Mouse (Mus musculus) T-helper 1 cell (primary cell): ENCODE results near the gene Foxk2.
"Not testable (repeated sequence)": the region's sequence is repeated elsewhere in the genome, so short reads cannot be mapped to it uniquely, and the experiment has no call there.

Experiments used
- in situ Hi-C: fragments of 300-600 bp; cut with MboI, MseI; formaldehyde crosslinking; loops from one replicate; pipeline ENCODE4 v1.15.1; 2025; ENCODE audit warnings: high pct_unique_total_duplicates

Foxk2 gene

DNA sequence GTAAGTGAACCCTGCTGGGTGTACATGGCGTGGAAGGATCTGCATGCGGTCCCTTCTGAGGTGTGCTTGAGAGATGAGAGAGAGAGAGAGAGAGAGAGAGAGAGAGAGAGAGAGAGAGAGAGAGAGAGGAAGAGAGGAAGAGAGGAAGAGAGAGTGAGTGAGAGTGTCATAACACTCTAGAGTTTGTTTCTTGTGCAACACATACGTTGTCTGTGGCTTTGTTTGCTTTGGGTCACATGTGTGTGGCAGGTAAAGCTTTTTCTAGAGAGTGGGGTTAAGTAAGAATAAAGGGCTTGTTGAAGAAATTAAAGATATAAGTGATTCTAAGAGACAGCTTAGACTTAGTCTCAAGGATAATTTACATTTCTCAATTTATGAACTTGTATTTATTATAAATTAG, 18.2 kb downstream of the Foxk2 start:
- in situ Hi-C loops = no loop called here

DNA sequence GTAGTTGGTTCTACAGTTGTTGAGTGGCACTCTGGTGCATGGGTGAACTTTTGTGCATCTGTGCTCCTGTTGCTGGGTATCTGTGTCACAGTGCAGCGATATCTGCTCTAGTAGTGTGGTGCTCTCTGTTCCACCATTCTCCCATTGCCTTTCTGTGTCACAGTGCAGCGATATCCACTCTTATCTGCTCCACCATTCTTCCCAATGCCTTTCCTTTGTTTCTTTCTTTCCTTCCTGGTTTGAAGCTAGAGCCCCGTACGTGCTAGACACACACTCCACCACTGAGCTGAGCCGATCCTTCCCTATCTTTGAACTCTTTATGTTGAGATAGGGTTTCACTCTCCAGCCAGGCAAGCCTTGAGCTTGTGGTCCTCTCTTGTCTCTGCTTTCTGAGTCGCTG, 23.1 kb downstream of the Foxk2 start:
- in situ Hi-C loops = no loop called here

GRCm38 (mm10) chr11:121289859-121290258, 30.1 kb downstream of the Foxk2 start:
- in situ Hi-C loops = no loop called here

DNA sequence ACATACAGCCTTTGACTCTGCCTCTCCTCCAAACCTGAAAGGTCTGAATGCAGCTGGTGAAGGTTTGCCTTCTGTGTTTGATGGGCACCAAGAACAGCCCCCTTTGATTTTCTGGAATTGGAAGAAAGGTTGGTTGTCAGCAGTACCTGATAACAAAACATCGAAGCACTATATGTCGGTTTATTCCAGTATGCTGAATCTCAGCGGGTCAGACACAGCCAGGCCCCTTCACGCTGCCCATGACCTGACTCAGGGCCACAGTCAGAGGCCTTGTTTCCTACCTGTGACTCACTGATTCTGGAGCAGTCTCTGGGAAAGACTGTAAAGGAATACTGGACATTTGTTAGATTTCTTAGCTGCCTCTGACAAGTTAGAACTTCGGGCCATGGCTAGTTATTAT, 35.0 kb downstream of the Foxk2 start:
- in situ Hi-C loops = no loop called here

- in situ Hi-C loops = no loop called here
Measured at GRCm38 (mm10) chr11:121298493-121298892, 38.7 kb downstream of the Foxk2 start.

DNA sequence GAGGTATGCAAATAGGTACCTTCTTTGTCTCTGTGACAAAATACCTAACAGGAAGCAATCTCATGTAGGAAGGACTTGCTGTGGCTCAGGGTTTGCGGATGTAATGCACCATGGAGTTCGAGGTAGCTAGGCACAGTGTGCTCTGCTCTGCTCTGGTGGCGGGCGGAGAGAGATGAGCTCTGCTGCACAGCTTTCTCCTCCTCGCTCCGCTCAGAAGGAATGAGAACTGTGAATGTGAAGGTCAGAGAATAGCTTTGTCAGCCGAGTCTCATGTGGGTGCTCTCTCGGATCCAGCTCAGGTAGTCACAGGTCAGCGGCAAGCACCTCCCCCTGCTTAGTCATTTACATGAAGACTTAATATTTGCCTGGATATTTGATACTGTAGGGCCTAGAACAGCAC, 40.5 kb downstream of the Foxk2 start:
- in situ Hi-C loops = no loop called here

- in situ Hi-C loops = no loop called here
Measured at GRCm38 (mm10) chr11:121305371-121305770, 45.6 kb downstream of the Foxk2 start.

- in situ Hi-C loops = no loop called here
Measured at GRCm38 (mm10) chr11:121306608-121307007, 46.8 kb downstream of the Foxk2 start.

GRCm38 (mm10) chr11:121307712-121308111, 47.9 kb downstream of the Foxk2 start:
- in situ Hi-C loops = not testable (repeated sequence)

DNA sequence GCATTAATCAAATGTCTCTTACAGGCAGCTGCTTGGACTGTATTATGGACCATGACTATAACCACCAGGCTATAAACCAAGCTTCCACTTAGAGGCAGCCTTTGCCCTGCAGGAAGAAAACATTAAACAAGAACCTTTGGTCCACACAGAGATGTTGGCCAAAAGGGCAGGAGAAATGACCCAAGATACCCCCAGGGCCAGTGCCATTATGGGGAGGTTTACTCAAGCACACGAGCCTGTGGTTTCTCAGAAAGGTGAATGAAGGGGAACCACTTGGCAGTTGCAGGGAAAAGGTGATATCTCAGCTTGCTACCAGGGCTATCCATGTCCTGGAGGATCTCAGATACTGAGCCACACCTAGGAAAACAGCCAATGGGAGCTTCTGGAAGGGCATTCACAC, 66.2 kb downstream of the Foxk2 start:
- in situ Hi-C loops = no loop called here

GRCm38 (mm10) chr11:121326681-121327080, 66.9 kb downstream of the Foxk2 start:
- in situ Hi-C loops = no loop called here

GRCm38 (mm10) chr11:121328206-121328605, 68.4 kb downstream of the Foxk2 start:
- in situ Hi-C loops = no loop called here

GRCm38 (mm10) chr11:121328619-121329018, 68.8 kb downstream of the Foxk2 start:
- in situ Hi-C loops = no loop called here

DNA sequence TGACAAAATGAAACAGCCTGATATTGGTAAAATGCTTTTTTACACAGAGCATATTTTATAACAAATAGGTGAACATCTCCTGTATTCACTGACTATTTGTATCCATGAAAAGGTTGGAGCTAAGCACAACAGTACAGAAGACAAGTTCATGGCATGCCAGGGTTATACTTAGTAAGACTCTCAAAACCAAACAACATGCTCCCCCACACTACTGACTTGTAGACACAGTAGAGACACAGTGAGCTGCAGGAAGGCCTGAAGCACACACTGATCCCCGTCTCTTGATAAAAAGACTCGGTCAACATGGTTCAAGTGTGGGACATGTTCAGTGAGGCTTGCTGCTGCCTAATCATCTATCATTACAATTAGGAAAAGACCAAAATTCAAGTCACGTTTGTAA, 71.9 kb downstream of the Foxk2 start:
- in situ Hi-C loops = no loop called here

DNA sequence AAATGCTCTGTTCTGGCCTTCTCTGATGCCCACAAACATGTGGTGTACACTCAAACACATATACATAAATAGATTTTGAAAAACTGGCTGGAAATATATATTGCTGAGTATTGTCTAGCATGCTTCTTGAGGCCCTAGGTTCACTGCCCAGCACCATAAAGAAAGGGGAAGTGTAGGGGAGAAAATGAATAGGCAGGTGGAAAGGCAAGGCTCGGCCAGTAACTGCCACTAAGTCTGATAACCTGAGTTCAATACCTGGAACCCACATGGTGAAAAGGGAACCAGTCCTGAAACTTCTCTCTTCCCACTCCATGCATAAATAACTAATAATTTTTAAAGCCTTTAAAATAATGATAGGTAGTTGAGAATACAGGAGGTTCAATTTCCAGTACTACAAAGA, 79.9 kb downstream of the Foxk2 start:
- in situ Hi-C loops = no loop called here

DNA sequence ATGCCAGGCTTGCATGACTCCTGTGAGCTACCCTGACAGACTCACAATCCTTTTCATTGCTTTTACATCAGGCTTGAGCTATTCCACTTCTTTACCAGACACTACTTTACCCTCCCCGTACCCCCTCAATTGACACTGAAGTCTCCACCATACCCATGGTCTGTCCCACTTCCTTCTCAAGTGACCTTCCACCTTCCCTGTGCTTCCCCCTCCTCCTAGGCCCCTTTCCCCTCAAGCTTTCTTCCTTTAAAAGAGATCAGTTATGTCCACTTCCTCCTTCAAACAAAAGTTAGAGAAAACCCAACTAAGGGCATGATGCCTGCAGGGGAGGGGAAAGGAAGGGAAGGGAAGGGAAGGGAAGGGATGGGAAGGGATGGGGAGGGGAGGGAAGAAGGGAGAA, 80.5 kb downstream of the Foxk2 start:
- in situ Hi-C loops = no loop called here

- in situ Hi-C loops = not testable (repeated sequence)
Measured at GRCm38 (mm10) chr11:121342423-121342822, 82.6 kb downstream of the Foxk2 start.

GRCm38 (mm10) chr11:121347036-121347435, 87.2 kb downstream of the Foxk2 start:
- in situ Hi-C loops = no loop called here

DNA sequence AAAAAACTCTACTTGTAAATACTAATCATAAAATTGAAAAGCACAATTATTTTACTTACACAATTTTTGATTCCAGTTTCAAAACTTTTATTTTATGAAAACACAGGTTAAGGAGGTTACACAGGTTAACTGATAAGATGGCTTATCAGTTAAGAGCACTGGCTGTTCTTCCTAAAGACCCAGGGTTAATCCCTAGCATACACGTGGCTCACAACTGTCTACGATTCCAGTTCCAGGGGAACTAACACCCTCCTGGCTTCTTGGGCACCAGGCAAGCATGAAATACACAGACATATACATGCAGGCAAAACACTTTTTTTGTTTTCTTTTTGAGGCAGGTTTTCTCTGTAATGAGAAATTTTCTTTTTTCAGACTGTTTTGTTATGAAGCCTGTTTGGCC, 88.4 kb downstream of the Foxk2 start:
- in situ Hi-C loops = no loop called here

- in situ Hi-C loops = not testable (repeated sequence)
Measured at GRCm38 (mm10) chr11:121348727-121349126, 88.9 kb downstream of the Foxk2 start.

GRCm38 (mm10) chr11:121353326-121354090, 93.7 kb downstream of the Foxk2 start:
- in situ Hi-C loops = no loop called here

- in situ Hi-C loops = no loop called here
Measured at GRCm38 (mm10) chr11:121354091-121354707, 94.4 kb downstream of the Foxk2 start, which contains the start of gene Wdr45b. Wdr45b (minus strand) TSS chr11:121354445.
